Mouse (Mus musculus) heart, postnatal 0 days (tissue): ENCODE measurements around the gene Mblac2.

ENCODE experiments used
- CTCF ChIP-seq: IDR thresholded peaks from 2 replicates; pipeline ENCODE4 v1.5.1; 2016; ENCODE audit warnings: antibody characterized with exemption, control low read depth, low read depth
- EP300 ChIP-seq: IDR thresholded peaks from 2 replicates; pipeline ENCODE4 v1.6.1; 2016; ENCODE audit warnings: antibody characterized with exemption, low read depth

DNA sequence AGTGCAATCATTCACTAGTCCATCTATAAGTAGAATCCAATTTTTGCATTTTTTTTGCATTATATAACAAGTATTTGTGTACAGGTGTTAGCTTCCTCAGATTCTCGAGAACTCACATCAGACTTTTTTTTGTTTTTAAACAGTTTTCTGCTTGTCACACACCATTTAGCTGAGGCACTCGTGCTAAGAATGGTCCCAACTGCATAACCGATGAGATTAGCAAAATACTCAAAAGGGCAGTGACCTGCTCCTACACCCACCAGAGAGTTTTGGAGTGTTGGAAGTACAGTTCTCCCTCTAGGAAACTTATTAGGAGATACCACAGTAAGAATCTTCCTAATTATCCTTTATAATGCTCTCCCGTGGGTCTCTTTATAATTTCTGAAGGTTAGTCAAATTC is 1.3 kb upstream of the Mblac2 start:
- TF ChIP-seq EP300 (no peak), CTCF (no peak)
